Mouse (Mus musculus): Measurements from ENCODE around the gene Cd2bp2. TPM values are rescaled to one million over a fixed set of nuclear protein-coding genes. Genes with fewer than 3 reads are reported as not detected.

Cd2bp2 gene
- polyA plus RNA-seq, 1 experiment, result 43.5 TPM

GRCm38 (mm10) chr7:127211014-127211745 lies 15.3 kb upstream of the Cd2bp2 start:
- no peak for TF ChIP-seq FLI1 (IDR thresholded peaks at IDR 0.05; ENCODE audit: low read length)
- no peak for TF ChIP-seq GATA1 (IDR thresholded peaks at IDR 0.05; ENCODE audit: borderline replicate concordance, low read length)
- H3K36me3 ChIP-seq (replicated peaks; ENCODE audit: low read length), result peaks cover 36% of the 10 kb centered on the region
- H3K9me3 ChIP-seq, result no peaks in the 10 kb centered on the region
- H3K27me3 ChIP-seq (replicated peaks), result no peaks in the 10 kb centered on the region
- H3K4me1 ChIP-seq, result peaks cover 83% of the 10 kb centered on the region
- H3K4me3 ChIP-seq (replicated peaks), result peak overlapping the region; percentile 85

GRCm38 (mm10) chr7:127210266-127210665 lies 14.4 kb upstream of the Cd2bp2 start:
- no peak for TF ChIP-seq FLI1 (IDR thresholded peaks at IDR 0.05; ENCODE audit: low read length)
- TF ChIP-seq GATA1 (IDR thresholded peaks at IDR 0.05; ENCODE audit: borderline replicate concordance, low read length), result no peak
- peak overlapping the region; percentile 53 for H3K4me3 ChIP-seq (replicated peaks)
- peaks cover 80% of the 10 kb centered on the region for H3K4me1 ChIP-seq

GRCm38 (mm10) chr7:127209851-127210250 lies 14.0 kb upstream of the Cd2bp2 start:
- peak overlapping the region; percentile 99 for H3K4me3 ChIP-seq (replicated peaks)
- no peaks in the 10 kb centered on the region for H3K27me3 ChIP-seq (replicated peaks)
- H3K4me1 ChIP-seq, result peaks cover 80% of the 10 kb centered on the region
- peaks cover 33% of the 10 kb centered on the region for H3K36me3 ChIP-seq (replicated peaks; ENCODE audit: low read length)
- H3K9me3 ChIP-seq, result no peaks in the 10 kb centered on the region
- TF ChIP-seq FLI1 (IDR thresholded peaks at IDR 0.05; ENCODE audit: low read length) (no peak), GATA1 (IDR thresholded peaks at IDR 0.05; ENCODE audit: borderline replicate concordance, low read length) (no peak)

More at GRCm38 (mm10) chr7:127210266-127210665, 14.4 kb upstream of the Cd2bp2 start:
- Histone ChIP-seq H3K9me3 (no peaks in the 10 kb centered on the region), H3K27me3 (replicated peaks) (no peaks in the 10 kb centered on the region), H3K36me3 (replicated peaks; ENCODE audit: low read length) (peaks cover 33% of the 10 kb centered on the region)

- no peaks in the 10 kb centered on the region for H3K27me3 ChIP-seq (replicated peaks)
- TF ChIP-seq FLI1 (IDR thresholded peaks at IDR 0.05; ENCODE audit: low read length) (no peak; the same call in 1 of the 2 replicates), GATA1 (IDR thresholded peaks at IDR 0.05; ENCODE audit: borderline replicate concordance, low read length) (peak; percentile 80; the same call in 1 of the 3 replicates)
- peaks cover 75% of the 10 kb centered on the region for H3K4me1 ChIP-seq
- H3K9me3 ChIP-seq, result no peaks in the 10 kb centered on the region
- H3K4me3 ChIP-seq (replicated peaks), result peak within 1 kb of the TSS; percentile 99
- H3K36me3 ChIP-seq (replicated peaks; ENCODE audit: low read length), result peaks cover 32% of the 10 kb centered on the region
Measured at GRCm38 (mm10) chr7:127208553-127209438, 12.9 kb upstream of the Cd2bp2 start, which contains the start of gene Mylpf. TSS of gene Mylpf (plus strand) at chr7:127208890.

- TF ChIP-seq GATA1 (IDR thresholded peaks at IDR 0.05; ENCODE audit: borderline replicate concordance, low read length), result no peak
- TF ChIP-seq FLI1 (IDR thresholded peaks at IDR 0.05; ENCODE audit: low read length), result no peak
Measured at GRCm38 (mm10) chr7:127208295-127208552, 12.4 kb upstream of the Cd2bp2 start, which contains the start of gene Tbc1d10b. TSS of gene Tbc1d10b (minus strand) at chr7:127208468.

GRCm38 (mm10) chr7:127207374-127208294 lies 11.8 kb upstream of the Cd2bp2 start:
- TF ChIP-seq FLI1 (IDR thresholded peaks at IDR 0.05; ENCODE audit: low read length) (no peak), GATA1 (IDR thresholded peaks at IDR 0.05; ENCODE audit: borderline replicate concordance, low read length) (no peak)
- Histone ChIP-seq H3K27me3 (replicated peaks) (no peaks in the 10 kb centered on the region), H3K36me3 (replicated peaks; ENCODE audit: low read length) (peaks cover 32% of the 10 kb centered on the region), H3K4me1 (peaks cover 72% of the 10 kb centered on the region), H3K4me3 (replicated peaks) (peak overlapping the region; percentile 99), H3K9me3 (no peaks in the 10 kb centered on the region)

More at GRCm38 (mm10) chr7:127208295-127208552, 12.4 kb upstream of the Cd2bp2 start, which contains the start of gene Tbc1d10b:
- Histone ChIP-seq H3K4me3 (replicated peaks) (peak within 1 kb of the TSS; percentile 99), H3K27me3 (replicated peaks) (no peaks in the 10 kb centered on the region), H3K36me3 (replicated peaks; ENCODE audit: low read length) (peaks cover 32% of the 10 kb centered on the region), H3K9me3 (no peaks in the 10 kb centered on the region), H3K4me1 (peaks cover 75% of the 10 kb centered on the region)

GRCm38 (mm10) chr7:127206606-127207005 lies 10.8 kb upstream of the Cd2bp2 start:
- Histone ChIP-seq H3K4me1 (peaks cover 62% of the 10 kb centered on the region), H3K4me3 (replicated peaks) (peak overlapping the region; percentile 99), H3K27me3 (replicated peaks) (no peaks in the 10 kb centered on the region), H3K9me3 (no peaks in the 10 kb centered on the region), H3K36me3 (replicated peaks; ENCODE audit: low read length) (peaks cover 41% of the 10 kb centered on the region)
- TF ChIP-seq FLI1 (IDR thresholded peaks at IDR 0.05; ENCODE audit: low read length) (no peak), GATA1 (IDR thresholded peaks at IDR 0.05; ENCODE audit: borderline replicate concordance, low read length) (no peak)

- Histone ChIP-seq H3K27me3 (replicated peaks) (no peaks in the 10 kb centered on the region), H3K4me1 (peaks cover 68% of the 10 kb centered on the region), H3K4me3 (replicated peaks) (peak overlapping the region; percentile 97), H3K36me3 (replicated peaks; ENCODE audit: low read length) (peaks cover 88% of the 10 kb centered on the region), H3K9me3 (no peaks in the 10 kb centered on the region)
- no peak for TF ChIP-seq FLI1 (IDR thresholded peaks at IDR 0.05; ENCODE audit: low read length)
- no peak for TF ChIP-seq GATA1 (IDR thresholded peaks at IDR 0.05; ENCODE audit: borderline replicate concordance, low read length)
Measured at GRCm38 (mm10) chr7:127196484-127196883, 634 bp upstream of the Cd2bp2 start.

- TF ChIP-seq FLI1 (IDR thresholded peaks at IDR 0.05; ENCODE audit: low read length) (no peak), GATA1 (IDR thresholded peaks at IDR 0.05; ENCODE audit: borderline replicate concordance, low read length) (no peak)
- Histone ChIP-seq H3K9me3 (no peaks in the 10 kb centered on the region), H3K36me3 (replicated peaks; ENCODE audit: low read length) (peaks cover 79% of the 10 kb centered on the region), H3K4me1 (peaks cover 58% of the 10 kb centered on the region), H3K4me3 (replicated peaks) (peak overlapping the region; percentile 97), H3K27me3 (replicated peaks) (no peaks in the 10 kb centered on the region)
Measured at GRCm38 (mm10) chr7:127194633-127195029, 1.2 kb downstream of the Cd2bp2 start.

Measured in megakaryocyte, embryonic 14.5 days (primary cell).